Mouse (Mus musculus) limb, embryonic 15.5 days (tissue): ENCODE measurements around the gene Fibp. TPM values are rescaled to one million over a fixed set of nuclear protein-coding genes. Genes with fewer than 3 reads are reported as not detected.

Source experiments
- ATAC-seq: fragments of 200-750 bp; cut with Nextera tagmentation; 2 replicates; pipeline ENCODE4 v1.8.0; 2017; ENCODE audit warnings: low read depth, moderate TSS enrichment; ENCODE audit not compliant: insufficient number of reproducible peaks, low FRiP score, low TSS enrichment
- H3K27ac ChIP-seq: fragments of 300-500 bp; sonication (generic); 2 replicates; pipeline ENCODE4 v1.5.1; 2015; ENCODE audit warnings: moderate library complexity, mild to moderate bottlenecking, inconsistent platforms
- H3K27me3 ChIP-seq: fragments of 300-500 bp; sonication (generic); 2 replicates; pipeline ENCODE4 v1.6.1; 2015; ENCODE audit warnings: inconsistent platforms
- H3K36me3 ChIP-seq: fragments of 300-500 bp; sonication (generic); 2 replicates; pipeline ENCODE4 v1.6.1; 2015; ENCODE audit warnings: inconsistent platforms
- H3K4me1 ChIP-seq: fragments of 300-500 bp; sonication (generic); 2 replicates; pipeline ENCODE4 v1.6.1; 2015; ENCODE audit warnings: inconsistent platforms
- H3K4me2 ChIP-seq: fragments of 300-500 bp; sonication (generic); 2 replicates; pipeline ENCODE4 v1.6.1; 2015; ENCODE audit warnings: mild to moderate bottlenecking, inconsistent platforms
- H3K4me3 ChIP-seq: fragments of 300-500 bp; sonication (generic); 2 replicates; pipeline ENCODE4 v1.5.1; 2015; ENCODE audit warnings: mild to moderate bottlenecking, inconsistent platforms
- H3K9ac ChIP-seq: fragments of 300-500 bp; sonication (generic); 2 replicates; pipeline ENCODE4 v1.6.1; 2015; ENCODE audit warnings: inconsistent platforms
- H3K9me3 ChIP-seq: fragments of 300-500 bp; sonication (generic); 2 replicates; pipeline ENCODE4 v1.6.1; 2016; ENCODE audit warnings: inconsistent platforms
- WGBS: fragments of 180-500 bp; shearing (Covaris S2); methylation state at CpG from one replicate; pipeline ENCODE4 v1.1.7; 2015; 5-methylcytosine and 5-hydroxymethylcytosine counted together
- polyA plus RNA-seq: library from polyadenylated mRNA; unstranded; fragments of >200 nt; fragmentation: Nextera tagmentation; extraction: Ambion mirVana; gene quantifications from 2 replicates; pipeline ENCODE4 v1.2.1, GENCODE M21; 2015

Gene Fibp
- polyA plus RNA-seq, 1 experiment from 2014 or later, result 105 TPM

DNA sequence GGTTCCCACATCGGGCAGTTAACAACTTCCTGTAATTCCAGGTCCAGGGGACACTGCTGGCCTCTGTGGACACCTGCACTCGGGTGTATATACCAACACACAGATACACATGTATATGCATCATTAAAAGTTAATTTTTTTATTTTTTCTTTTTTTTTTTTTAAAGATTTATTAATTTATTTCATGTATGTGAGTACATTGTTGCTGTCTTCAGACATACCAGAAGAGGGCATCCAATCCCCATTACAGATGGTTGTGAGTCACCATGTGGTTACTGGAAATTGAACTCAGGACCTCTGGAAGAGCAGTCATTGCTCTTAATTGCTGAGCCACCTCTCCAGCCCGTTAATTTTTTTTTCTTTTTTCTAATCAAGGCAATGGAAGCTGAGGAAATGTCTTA, 12.4 kb downstream of the Fibp start:
- Histone ChIP-seq H3K36me3 (peaks cover 6% of the 10 kb centered on the region; the same call in 1 of the 2 replicates), H3K4me1 (peaks cover 23% of the 10 kb centered on the region), H3K9ac (no peak overlapping the region), H3K4me3 (no peak overlapping the region), H3K27me3 (no peaks in the 10 kb centered on the region), H3K9me3 (no peaks in the 10 kb centered on the region), H3K27ac (peak overlapping the region; percentile 90; the same call in 1 of the 2 replicates), H3K4me2 (no peak overlapping the region)
- no peak for ATAC-seq
- 74% methylated on average over 3 of the region's 3 CpGs for WGBS

DNA sequence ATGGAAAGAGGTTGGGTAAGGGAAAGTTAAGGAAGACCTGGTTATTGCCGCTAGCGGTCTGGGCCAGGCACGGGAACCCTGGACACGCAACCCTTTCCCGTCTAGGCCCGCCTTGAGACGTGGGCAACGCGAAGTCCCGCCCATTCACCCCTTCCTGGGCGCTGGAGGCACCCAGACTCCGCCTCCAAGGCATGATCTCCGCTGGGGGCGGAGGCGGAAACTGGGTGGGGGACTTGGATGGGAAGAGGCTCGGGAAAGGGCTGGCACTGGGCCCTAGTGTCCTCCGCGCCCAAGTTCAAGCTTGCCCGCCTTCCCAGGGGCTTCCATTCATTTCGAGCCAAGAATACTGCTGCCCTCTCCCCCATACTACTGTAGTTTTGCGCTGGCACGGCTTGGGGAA, 13.3 kb downstream of the Fibp start, which contains the start of gene Efemp2:
TSS of gene Efemp2 (plus strand) at position 235 of the 400 bp plus-strand sequence.
- Histone ChIP-seq H3K27ac (peak within 1 kb of the TSS; percentile 90), H3K4me1 (peaks cover 18% of the 10 kb centered on the region), H3K27me3 (no peaks in the 10 kb centered on the region), H3K9me3 (no peaks in the 10 kb centered on the region), H3K4me3 (peak within 1 kb of the TSS; percentile 61), H3K4me2 (peak within 1 kb of the TSS; percentile 83), H3K36me3 (peaks cover 14% of the 10 kb centered on the region), H3K9ac (peak within 1 kb of the TSS; percentile 68)
- peak; percentile 67 for ATAC-seq
- WGBS, result under 1% methylated on average over 22 of the region's 22 CpGs

- Histone ChIP-seq H3K4me1 (peaks cover 18% of the 10 kb centered on the region), H3K36me3 (peaks cover 22% of the 10 kb centered on the region), H3K9ac (peak overlapping the region; percentile 68), H3K4me2 (peak overlapping the region; percentile 83), H3K27me3 (no peaks in the 10 kb centered on the region), H3K9me3 (no peaks in the 10 kb centered on the region), H3K4me3 (peak overlapping the region; percentile 61), H3K27ac (peak overlapping the region; percentile 90)
- peak; percentile 60 for ATAC-seq
- under 1% methylated on average over 61 of the region's 68 CpGs for WGBS
These were observed 14.1 kb downstream of the Fibp start for GRCm38 (mm10) chr19:5474281-5475068.

- Histone ChIP-seq H3K4me2 (peak overlapping the region; percentile 83), H3K36me3 (peaks cover 29% of the 10 kb centered on the region), H3K27me3 (no peaks in the 10 kb centered on the region), H3K9ac (peak overlapping the region; percentile 68), H3K27ac (peak overlapping the region; percentile 90), H3K9me3 (no peaks in the 10 kb centered on the region), H3K4me3 (peak overlapping the region; percentile 61), H3K4me1 (peaks cover 18% of the 10 kb centered on the region)
- peak; percentile 12; the same call in 1 of the 2 replicates for ATAC-seq
- WGBS, result 14% methylated on average over 13 of the region's 13 CpGs
These were observed 14.8 kb downstream of the Fibp start for GRCm38 (mm10) chr19:5475069-5475714.

DNA sequence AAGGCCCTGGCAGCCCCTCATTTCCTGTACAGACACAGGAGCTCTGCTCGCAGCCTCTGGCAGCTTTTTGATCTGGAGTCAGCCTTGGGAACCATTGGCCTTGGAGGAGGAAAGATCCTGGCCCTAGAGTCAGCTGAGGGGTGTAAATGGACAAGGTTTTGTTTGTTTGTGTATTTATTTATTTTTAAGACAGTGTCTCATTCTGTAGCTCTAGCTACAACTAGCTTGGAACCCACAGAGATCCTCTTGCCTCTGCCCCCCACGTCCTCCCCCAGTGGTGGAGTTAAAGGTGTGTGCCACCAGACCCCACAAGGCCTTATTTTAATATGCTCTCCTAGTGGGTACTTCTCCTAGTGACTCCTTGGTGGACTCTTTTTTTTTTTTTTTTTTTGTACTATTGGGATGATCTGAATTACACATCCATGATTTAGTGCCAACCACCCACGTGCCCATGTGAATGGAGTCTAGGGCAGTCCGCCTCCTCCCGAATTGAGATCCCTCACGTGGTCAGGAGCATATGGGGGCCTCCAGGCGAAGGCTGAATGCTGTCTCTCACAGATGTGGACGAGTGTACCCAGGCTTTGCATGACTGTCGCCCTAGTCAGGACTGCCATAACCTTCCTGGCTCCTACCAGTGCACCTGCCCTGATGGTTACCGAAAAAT, 16.7 kb downstream of the Fibp start:
- peaks cover 48% of the 10 kb centered on the region for H3K36me3 ChIP-seq
- no peak overlapping the region for H3K9ac ChIP-seq
- H3K27me3 ChIP-seq, result no peaks in the 10 kb centered on the region
- no peak overlapping the region for H3K4me2 ChIP-seq
- no peak overlapping the region for H3K27ac ChIP-seq
- no peaks in the 10 kb centered on the region for H3K9me3 ChIP-seq
- H3K4me3 ChIP-seq, result no peak overlapping the region
- H3K4me1 ChIP-seq, result peaks cover 18% of the 10 kb centered on the region
- ATAC-seq, result no peak
- 81% methylated on average over 10 of the region's 10 CpGs for WGBS

- H3K9ac ChIP-seq, result no peak overlapping the region
- WGBS, result 90% methylated on average over 18 of the region's 18 CpGs
- no peaks in the 10 kb centered on the region for H3K27me3 ChIP-seq
- H3K4me2 ChIP-seq, result no peak overlapping the region
- H3K36me3 ChIP-seq, result peaks cover 55% of the 10 kb centered on the region
- H3K9me3 ChIP-seq, result no peaks in the 10 kb centered on the region
- ATAC-seq, result no peak
- H3K4me1 ChIP-seq, result peaks cover 18% of the 10 kb centered on the region
- no peak overlapping the region for H3K27ac ChIP-seq
- H3K4me3 ChIP-seq, result no peak overlapping the region
These were observed 17.4 kb downstream of the Fibp start for GRCm38 (mm10) chr19:5477668-5478300.

GRCm38 (mm10) chr19:5480016-5480415, 19.6 kb downstream of the Fibp start:
- no peaks in the 10 kb centered on the region for H3K27me3 ChIP-seq
- H3K4me3 ChIP-seq, result no peak overlapping the region
- H3K27ac ChIP-seq, result no peak overlapping the region
- H3K36me3 ChIP-seq, result peaks cover 77% of the 10 kb centered on the region
- no peak for ATAC-seq
- no peaks in the 10 kb centered on the region for H3K9me3 ChIP-seq
- H3K4me2 ChIP-seq, result no peak overlapping the region
- WGBS, result 88% methylated on average over 10 of the region's 10 CpGs
- H3K9ac ChIP-seq, result no peak overlapping the region
- peaks cover 10% of the 10 kb centered on the region for H3K4me1 ChIP-seq

DNA sequence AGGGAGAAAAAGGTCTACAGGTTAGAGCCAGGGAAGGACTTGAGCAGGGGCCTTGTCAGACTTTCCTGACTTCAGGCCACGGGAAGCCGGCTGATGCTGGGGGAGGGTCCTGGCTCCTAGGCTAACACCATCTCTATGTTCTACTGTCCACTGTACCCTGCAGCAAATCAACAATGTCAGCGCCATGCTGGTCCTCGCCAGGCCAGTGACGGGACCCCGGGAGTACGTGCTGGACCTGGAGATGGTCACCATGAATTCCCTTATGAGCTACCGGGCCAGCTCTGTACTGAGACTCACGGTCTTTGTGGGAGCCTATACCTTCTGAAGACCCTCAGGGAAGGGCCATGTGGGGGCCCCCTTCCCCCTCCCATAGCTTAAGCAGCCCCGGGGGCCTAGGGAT, 21.0 kb downstream of the Fibp start:
- no peak for ATAC-seq
- 93% methylated on average over 10 of the region's 10 CpGs for WGBS
- H3K27ac ChIP-seq, result no peak overlapping the region
- H3K9ac ChIP-seq, result no peak overlapping the region
- no peak overlapping the region for H3K4me3 ChIP-seq
- H3K4me2 ChIP-seq, result no peak overlapping the region
- peaks cover 7% of the 10 kb centered on the region for H3K4me1 ChIP-seq
- H3K9me3 ChIP-seq, result no peaks in the 10 kb centered on the region
- peaks cover 89% of the 10 kb centered on the region for H3K36me3 ChIP-seq
- no peaks in the 10 kb centered on the region for H3K27me3 ChIP-seq

DNA sequence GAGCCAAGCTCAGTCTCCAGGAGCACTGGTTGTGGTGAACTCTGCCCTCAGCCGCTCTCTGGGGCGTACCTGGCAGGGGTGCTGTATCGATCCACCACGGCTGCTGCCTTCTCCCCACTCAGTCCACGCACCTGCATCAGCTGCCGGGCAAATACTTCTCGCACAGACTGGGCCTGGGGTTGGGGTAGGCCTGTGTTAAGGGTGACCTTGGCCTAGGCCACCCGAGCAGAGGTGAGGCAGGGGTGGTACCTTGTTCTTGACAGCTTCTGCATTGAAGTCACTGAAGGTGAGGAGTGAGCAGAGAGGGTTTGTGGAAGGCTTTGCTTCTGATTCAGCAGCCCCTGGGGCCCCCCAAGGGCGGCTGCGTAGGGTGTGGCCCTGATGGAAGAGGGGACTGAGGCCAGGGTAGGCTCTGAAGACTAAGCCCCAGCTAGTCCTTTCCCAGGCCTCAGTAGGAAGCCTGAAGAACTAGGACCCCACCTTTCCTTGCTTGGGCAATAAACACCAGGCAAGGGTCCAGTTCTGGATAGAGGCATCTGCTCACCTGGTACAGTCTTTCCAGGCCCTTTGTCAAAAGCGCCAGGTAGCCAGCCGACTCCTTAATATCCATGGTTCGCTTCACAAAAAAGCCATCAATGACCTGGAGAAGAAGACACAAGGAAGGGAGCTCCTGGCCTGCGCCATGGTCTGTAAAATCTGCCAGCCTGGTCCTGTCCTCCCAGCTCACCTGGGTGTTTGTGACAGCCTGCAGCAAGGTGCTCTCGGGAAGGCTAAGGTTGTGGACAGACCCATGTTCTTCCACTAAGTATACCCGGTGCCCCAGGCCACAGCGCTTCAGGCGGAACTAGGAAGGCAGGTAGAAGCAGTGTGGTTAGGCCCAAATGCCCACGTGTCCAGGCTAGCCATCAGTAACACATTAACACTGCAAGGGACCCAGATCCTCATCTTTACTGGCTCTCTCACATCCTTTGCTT, 23.3 kb downstream of the Fibp start:
- H3K9me3 ChIP-seq, result no peaks in the 10 kb centered on the region
- H3K27me3 ChIP-seq, result no peaks in the 10 kb centered on the region
- no peak overlapping the region for H3K4me3 ChIP-seq
- no peak overlapping the region for H3K27ac ChIP-seq
- no peak for ATAC-seq
- no peak overlapping the region for H3K9ac ChIP-seq
- H3K36me3 ChIP-seq, result peaks cover 77% of the 10 kb centered on the region
- H3K4me1 ChIP-seq, result peaks cover 23% of the 10 kb centered on the region
- H3K4me2 ChIP-seq, result no peak overlapping the region
- WGBS, result 92% methylated on average over 19 of the region's 19 CpGs

- no peaks in the 10 kb centered on the region for H3K9me3 ChIP-seq
- no peak overlapping the region for H3K9ac ChIP-seq
- peaks cover 28% of the 10 kb centered on the region for H3K4me1 ChIP-seq
- WGBS, result 82% methylated on average over 5 of the region's 5 CpGs
- no peak for ATAC-seq
- H3K36me3 ChIP-seq, result peaks cover 69% of the 10 kb centered on the region
- H3K27me3 ChIP-seq, result no peaks in the 10 kb centered on the region
- no peak overlapping the region; the same call in 1 of the 2 replicates for H3K27ac ChIP-seq
- no peak overlapping the region for H3K4me3 ChIP-seq
- no peak overlapping the region for H3K4me2 ChIP-seq
These were observed 24.1 kb downstream of the Fibp start for GRCm38 (mm10) chr19:5484496-5484895.

DNA sequence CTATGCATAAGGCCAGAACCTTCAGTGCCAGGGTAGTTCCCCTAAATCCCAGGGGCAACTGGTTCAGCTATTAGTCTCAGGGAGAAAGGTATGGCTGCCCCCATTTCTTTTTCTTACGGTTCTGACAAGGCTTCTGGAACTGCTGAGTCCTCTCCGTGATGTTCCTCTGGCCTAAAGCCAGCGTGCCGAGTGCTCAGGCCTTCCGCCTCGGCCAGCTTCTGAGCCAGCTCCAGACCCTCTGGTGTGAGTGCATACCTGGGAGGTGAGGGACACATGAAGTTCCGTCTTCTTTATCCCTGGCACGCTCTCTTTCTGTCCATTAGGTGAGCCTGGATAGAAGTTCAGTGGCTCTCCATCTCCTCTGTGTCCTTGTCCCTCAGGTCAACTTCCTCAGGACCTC, 25.0 kb downstream of the Fibp start:
- peaks cover 60% of the 10 kb centered on the region for H3K36me3 ChIP-seq
- no peak overlapping the region for H3K4me2 ChIP-seq
- ATAC-seq, result no peak
- no peaks in the 10 kb centered on the region for H3K27me3 ChIP-seq
- peaks cover 34% of the 10 kb centered on the region for H3K4me1 ChIP-seq
- no peak overlapping the region for H3K4me3 ChIP-seq
- 91% methylated on average over 8 of the region's 8 CpGs for WGBS
- H3K9me3 ChIP-seq, result no peaks in the 10 kb centered on the region
- H3K27ac ChIP-seq, result peak overlapping the region; percentile 33; the same call in 1 of the 2 replicates
- H3K9ac ChIP-seq, result no peak overlapping the region
